Mouse (Mus musculus) cerebellum, adult (tissue): Measurements from ENCODE around the gene Fam122c.
"Not testable (repeated sequence)": the region's sequence is repeated elsewhere in the genome, so short reads cannot be mapped to it uniquely, and the experiment has no call there.

Experiments
- ATAC-seq: cut with Nextera tagmentation; 2 replicates; pipeline ENCODE4 v1.9.2; 2017; ENCODE audit warnings: mild to moderate bottlenecking, moderate library complexity, mixed read lengths; ENCODE audit not compliant: insufficient number of reproducible peaks, low FRiP score, low TSS enrichment

Fam122c gene

GRCm38 (mm10) chrX:53273124-53273523 is at the start of gene Fam122c:
Gene Fam122c, plus strand, starts transcription at chrX:53273424.
- ATAC-seq, result no peak

GRCm38 (mm10) chrX:53224353-53224944 is 48.8 kb upstream of the Fam122c start:
- ATAC-seq, result no peak

GRCm38 (mm10) chrX:53231965-53232364 is 41.3 kb upstream of the Fam122c start:
- no peak for ATAC-seq

GRCm38 (mm10) chrX:53233689-53234088 is 39.5 kb upstream of the Fam122c start:
- no peak for ATAC-seq

GRCm38 (mm10) chrX:53236404-53236803 is 36.8 kb upstream of the Fam122c start:
- no peak for ATAC-seq

- ATAC-seq, result no peak
Observed at GRCm38 (mm10) chrX:53237971-53238370, 35.3 kb upstream of the Fam122c start.

- ATAC-seq, result no peak
Observed at GRCm38 (mm10) chrX:53240011-53240410, 33.2 kb upstream of the Fam122c start, which contains the start of gene Plac1. Gene Plac1, minus strand, starts transcription at chrX:53240111.

GRCm38 (mm10) chrX:53255195-53255594 is 18.0 kb upstream of the Fam122c start:
- ATAC-seq, result no peak

GRCm38 (mm10) chrX:53266186-53266585 is 7.0 kb upstream of the Fam122c start:
- ATAC-seq, result no peak

- peak; percentile 68 for ATAC-seq
Observed at GRCm38 (mm10) chrX:53268856-53269255, 4.4 kb upstream of the Fam122c start.

GRCm38 (mm10) chrX:53269289-53270062 is 3.7 kb upstream of the Fam122c start, which contains the start of gene Fam122b:
Gene Fam122b, minus strand, starts transcription at chrX:53269805.
- ATAC-seq, result peak; percentile 99

- ATAC-seq, result no peak
Observed at GRCm38 (mm10) chrX:53270063-53270432, 3.2 kb upstream of the Fam122c start.

- ATAC-seq, result not testable (repeated sequence)
Observed at GRCm38 (mm10) chrX:53271628-53272027, 1.6 kb upstream of the Fam122c start.

GRCm38 (mm10) chrX:53287924-53288323 is 14.7 kb downstream of the Fam122c start:
- ATAC-seq, result no peak

GRCm38 (mm10) chrX:53320564-53320963 is 47.3 kb downstream of the Fam122c start:
- no peak for ATAC-seq

- ATAC-seq, result no peak
Observed at GRCm38 (mm10) chrX:53321111-53321510, 47.9 kb downstream of the Fam122c start.

- ATAC-seq, result no peak
Observed at GRCm38 (mm10) chrX:53330396-53330795, 57.2 kb downstream of the Fam122c start.

GRCm38 (mm10) chrX:53337355-53337754 is 64.1 kb downstream of the Fam122c start:
- no peak for ATAC-seq

GRCm38 (mm10) chrX:53341531-53341930 is 68.3 kb downstream of the Fam122c start:
- ATAC-seq, result no peak

- ATAC-seq, result no peak
Observed at GRCm38 (mm10) chrX:53348374-53348773, 75.2 kb downstream of the Fam122c start.

- ATAC-seq, result no peak
Observed at GRCm38 (mm10) chrX:53364668-53365383, 91.6 kb downstream of the Fam122c start.
